Mouse (Mus musculus) bone marrow macrophage, adult 2 months (primary cell): ENCODE results near the gene Arhgef1. TPM values are rescaled to one million over a fixed set of nuclear protein-coding genes. Genes with fewer than 3 reads are reported as not detected.

ENCODE experiments used
- H3K27ac ChIP-seq: 2 replicates; pipeline ENCODE4 v1.5.1; 2012; ENCODE audit warnings: low read depth, low read length; ENCODE audit not compliant: insufficient read depth
- H3K4me1 ChIP-seq: 2 replicates; pipeline ENCODE4 v1.6.1; 2012; ENCODE audit warnings: low read length; ENCODE audit not compliant: control insufficient read depth, insufficient read depth
- H3K4me3 ChIP-seq: 2 replicates; pipeline ENCODE4 v1.5.1; 2012; ENCODE audit warnings: mild to moderate bottlenecking, low read length, moderate library complexity; ENCODE audit not compliant: insufficient read depth
- CTCF ChIP-seq: IDR thresholded peaks from 2 replicates; pipeline ENCODE4 v1.5.1; 2012; ENCODE audit warnings: low read depth, mild to moderate bottlenecking, low read length, moderate library complexity
- POLR2A ChIP-seq: IDR thresholded peaks from 2 replicates; pipeline ENCODE4 v1.6.1; 2012; ENCODE audit warnings: mild to moderate bottlenecking, low read depth, low read length, borderline replicate concordance
- polyA plus RNA-seq: library from polyadenylated mRNA; stranded (reverse); fragments of >200 nt; gene quantifications from 2 replicates; pipeline ENCODE4 v1.2.4, GENCODE M21; 2012; ENCODE audit not compliant: missing spikeins, insufficient read depth, insufficient read length

Arhgef1 gene
- polyA plus RNA-seq, 1 experiment = 197 TPM

- Histone ChIP-seq H3K4me1 (peaks cover 23% of the 10 kb centered on the region), H3K27ac (no peak overlapping the region), H3K4me3 (no peak overlapping the region)
- TF ChIP-seq POLR2A = no peak
- peak; percentile 55; the same call in 1 of the 2 replicates for TF ChIP-seq CTCF
Observed at GRCm38 (mm10) chr7:24974893-24975595, 72.3 kb downstream of the Arhgef1 start.

Other genes starting within 250 kb of the Arhgef1 start
- gene Tex101, start 226.2 kb upstream of the Arhgef1 start, polyA plus RNA-seq = not detected in 2 replicates
- not detected in 2 replicates for gene BC049730, start 193.7 kb upstream of the Arhgef1 start, polyA plus RNA-seq
- not detected in 2 replicates for gene Gm4763, start 176.0 kb upstream of the Arhgef1 start, polyA plus RNA-seq
- 0.47 and 0.74 TPM in 2 replicates for gene Cd177, start 142.6 kb upstream of the Arhgef1 start, polyA plus RNA-seq
- 1.7 TPM in 1 of 2 replicates, not detected in the other for gene Ceacam10, start 125.7 kb upstream of the Arhgef1 start, polyA plus RNA-seq
- 2.4 TPM in 1 of 2 replicates, not detected in the other for gene Gm9844, start 40.7 kb upstream of the Arhgef1 start, polyA plus RNA-seq
- not detected in 2 replicates for gene Lypd4, start 33.0 kb upstream of the Arhgef1 start, polyA plus RNA-seq
- gene Dmrtc2, start 32.9 kb upstream of the Arhgef1 start, polyA plus RNA-seq = not detected in 2 replicates
- gene Rps19, start 18.5 kb upstream of the Arhgef1 start, polyA plus RNA-seq = 1,580 and 1,635 TPM in 2 replicates
- gene Cd79a, start 5.5 kb upstream of the Arhgef1 start, polyA plus RNA-seq = not detected in 2 replicates
- not detected in 2 replicates for gene Gm4881, start 41.6 kb downstream of the Arhgef1 start, polyA plus RNA-seq
- 205 and 226 TPM in 2 replicates for gene Rabac1, start 69.8 kb downstream of the Arhgef1 start, polyA plus RNA-seq
- 70.0 and 85.8 TPM in 2 replicates for gene Atp1a3, start 103.0 kb downstream of the Arhgef1 start, polyA plus RNA-seq
- 1.5 and 2.1 TPM in 2 replicates for gene Grik5, start 169.4 kb downstream of the Arhgef1 start, polyA plus RNA-seq
- 9.6 and 9.7 TPM in 2 replicates for gene Zfp574, start 169.7 kb downstream of the Arhgef1 start, polyA plus RNA-seq